Mouse (Mus musculus) bone marrow macrophage, adult 2 months (primary cell): ENCODE measurements at regions not wholly inside any gene's neighbourhood (a gene's known extent, or its start where the extent isn't known, plus 50 kb on each side); places are given as distances from the start of the nearest gene placed in this dataset.

ENCODE experiments used
- CTCF ChIP-seq: IDR thresholded peaks from 2 replicates; pipeline ENCODE4 v1.5.1; 2012; ENCODE audit warnings: low read depth, mild to moderate bottlenecking, low read length, moderate library complexity
- POLR2A ChIP-seq: IDR thresholded peaks from 2 replicates; pipeline ENCODE4 v1.6.1; 2012; ENCODE audit warnings: mild to moderate bottlenecking, low read depth, low read length, borderline replicate concordance

GRCm38 (mm10) chr3:70104828-70105399, 97.5 kb downstream of the Otol1 start:
- TF ChIP-seq CTCF (peak; percentile 72), POLR2A (no peak)
